Mouse (Mus musculus) kidney, postnatal 36 days (tissue): ENCODE measurements at regions not wholly inside any gene's neighbourhood (a gene's known extent, or its start where the extent isn't known, plus 50 kb on each side); places are given as distances from the start of the nearest gene placed in this dataset.
"Not testable (repeated sequence)": the region's sequence is repeated elsewhere in the genome, so short reads cannot be mapped to it uniquely, and the experiment has no call there.

ENCODE experiments used
- DNase-seq, 2 experiments: peaks; one replicate each; pipeline ENCODE4 v3.0.0; 2021 to 2022; ENCODE audit warnings: mixed read lengths in 2 of 2

DNA sequence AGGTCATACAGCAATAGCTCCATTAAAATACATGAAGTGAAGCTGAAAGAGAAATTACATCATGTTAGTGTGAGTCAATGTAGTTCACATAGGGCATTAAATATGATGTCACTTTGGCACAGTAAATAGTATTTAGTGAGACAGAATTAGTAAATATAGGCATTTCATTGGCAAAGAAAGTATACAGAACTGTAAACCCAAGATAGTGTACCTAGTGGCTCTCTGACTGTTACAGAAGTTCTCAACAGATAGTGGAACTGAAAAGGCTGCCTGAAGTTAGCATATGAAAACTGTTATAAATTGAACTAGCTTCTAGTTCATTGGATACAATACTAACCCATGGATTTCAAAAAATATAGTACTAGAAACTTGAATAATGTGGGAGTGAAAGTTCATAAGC lies 1642.1 kb upstream of the Cdh6 start:
- no peak for DNase-seq

DNA sequence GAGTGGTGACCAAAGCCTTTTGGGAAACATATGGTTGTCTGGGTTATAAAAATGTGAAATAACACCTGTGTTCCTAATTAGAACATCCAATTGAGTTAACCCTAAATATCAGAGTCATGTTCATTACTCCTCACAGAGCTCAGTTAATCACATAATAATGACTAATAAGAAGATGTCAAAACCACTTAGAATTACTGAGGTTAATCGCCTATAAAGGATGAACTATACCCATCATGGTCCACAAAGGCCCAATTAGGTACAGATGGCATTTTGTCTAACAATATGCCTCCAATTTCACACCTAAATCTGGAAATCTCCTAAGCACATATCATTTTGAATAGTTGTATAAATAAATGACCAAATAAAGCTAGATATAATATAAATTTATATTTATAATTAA lies 1633.4 kb upstream of the Cdh6 start:
- no peak for DNase-seq

DNA sequence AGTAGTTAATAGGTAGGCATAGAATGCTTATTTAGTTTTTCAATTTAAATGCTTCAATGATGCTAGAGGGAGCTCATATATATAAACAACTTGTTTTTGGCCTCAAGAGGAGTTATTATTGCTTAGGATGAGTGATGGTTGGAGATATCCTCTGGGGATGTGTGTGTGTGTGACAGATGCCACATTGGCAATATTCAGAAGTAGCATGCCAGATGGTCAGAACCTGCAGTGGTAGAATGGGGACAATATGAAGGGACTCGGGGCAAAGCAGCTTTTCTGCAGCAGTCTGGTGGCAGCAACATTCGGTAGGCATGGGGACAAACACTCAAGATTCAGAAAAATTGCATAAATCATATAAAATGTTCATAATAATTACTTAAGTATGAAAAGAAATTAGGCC lies 1621.7 kb upstream of the Cdh6 start:
- no peak for DNase-seq

DNA sequence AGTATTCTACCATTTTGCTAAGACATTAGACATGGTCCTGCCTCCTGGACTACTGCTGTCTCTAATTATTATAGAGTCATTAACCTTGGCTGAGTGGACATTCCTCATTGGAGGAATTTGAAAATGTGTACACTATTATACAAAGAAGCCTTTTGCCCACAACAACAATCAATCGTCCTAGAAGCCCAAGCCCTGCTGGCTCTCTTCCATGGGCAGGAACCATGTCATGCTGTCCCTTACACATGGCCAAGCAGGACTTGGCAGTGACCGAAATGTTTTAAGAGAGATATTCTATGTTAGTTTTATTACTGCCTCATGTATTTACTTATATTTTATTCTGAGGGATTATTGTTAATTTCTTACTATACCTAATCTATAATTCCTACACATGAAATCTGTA lies 1607.3 kb upstream of the Cdh6 start:
- no peak for DNase-seq

DNA sequence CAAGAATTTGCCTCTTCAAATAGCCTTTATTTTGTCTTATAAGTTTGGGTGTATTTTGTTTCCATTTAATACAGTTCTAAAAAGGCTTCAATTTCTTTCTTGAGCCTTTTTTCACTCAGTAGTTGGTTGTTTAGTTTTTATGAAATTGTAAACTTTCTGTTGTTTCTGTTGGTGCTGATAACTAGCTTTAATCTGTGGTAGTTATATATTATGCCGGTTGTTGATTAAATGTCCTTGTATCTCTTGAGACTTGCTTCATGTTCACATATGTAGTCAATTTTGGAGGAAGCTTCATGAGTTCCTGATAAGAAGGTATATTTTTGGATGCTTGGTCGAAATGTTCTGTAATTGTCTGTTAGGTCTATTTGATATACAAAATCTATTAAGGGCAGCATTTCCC lies 1568.3 kb upstream of the Cdh6 start:
- no peak for DNase-seq

DNA sequence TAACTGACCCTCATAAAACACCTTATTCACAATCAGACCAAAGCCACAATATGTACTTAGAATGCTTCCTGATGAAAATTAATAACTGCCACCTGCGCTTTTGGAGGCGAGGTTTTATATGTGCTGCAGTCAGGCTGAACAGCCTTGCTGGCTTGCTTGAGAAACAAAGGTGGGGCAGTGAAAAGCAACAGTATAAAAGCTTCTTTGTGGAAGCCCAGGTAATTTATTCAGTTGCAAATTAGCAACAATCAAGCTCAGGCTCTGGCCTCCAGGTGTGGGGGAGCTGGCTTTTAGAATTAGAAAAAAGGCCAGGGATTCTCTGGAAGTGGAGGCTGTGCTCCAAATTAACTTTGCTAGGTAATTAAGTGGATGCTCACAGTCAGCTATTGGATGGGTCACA lies 1524.5 kb upstream of the Cdh6 start:
- not testable (repeated sequence) for DNase-seq

DNA sequence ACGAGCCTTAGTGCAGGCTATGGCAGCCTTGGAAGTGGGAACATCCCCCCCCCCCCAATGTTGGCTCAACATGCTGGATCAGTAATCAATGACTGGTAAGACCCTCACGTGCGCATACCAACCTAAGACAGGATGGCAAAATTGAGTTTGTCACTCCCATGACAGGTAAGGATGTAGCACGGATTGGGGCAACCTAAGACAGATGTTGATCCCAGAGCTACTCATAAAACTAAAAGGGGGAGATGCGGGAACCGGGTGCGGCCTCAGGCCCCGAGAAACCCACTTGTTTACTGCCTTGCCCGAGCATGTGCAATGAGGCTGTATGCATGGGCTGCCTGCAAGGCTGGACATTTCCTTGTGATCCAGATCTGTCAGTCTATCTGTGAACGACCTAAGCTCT lies 1523.0 kb upstream of the Cdh6 start:
- DNase-seq, result no peak

DNA sequence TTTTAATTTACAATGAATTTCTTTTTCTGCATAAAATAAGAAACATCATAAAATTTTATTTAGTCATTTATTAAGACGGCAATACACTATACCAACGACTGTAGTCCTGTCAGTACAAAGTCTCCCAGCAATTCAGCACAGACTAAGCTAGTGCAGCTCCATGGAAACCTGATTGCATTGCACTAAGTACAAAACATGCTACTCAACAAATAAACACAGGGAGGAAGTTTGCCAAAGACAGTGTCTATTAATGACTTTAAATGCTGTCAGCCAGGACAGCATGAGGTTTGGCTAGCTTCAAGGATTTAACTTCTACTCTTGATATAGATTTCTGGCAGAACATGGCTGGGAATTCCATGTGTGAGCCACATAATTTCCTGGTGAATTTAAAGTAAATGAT lies 1515.7 kb upstream of the Cdh6 start:
- no peak for DNase-seq

DNA sequence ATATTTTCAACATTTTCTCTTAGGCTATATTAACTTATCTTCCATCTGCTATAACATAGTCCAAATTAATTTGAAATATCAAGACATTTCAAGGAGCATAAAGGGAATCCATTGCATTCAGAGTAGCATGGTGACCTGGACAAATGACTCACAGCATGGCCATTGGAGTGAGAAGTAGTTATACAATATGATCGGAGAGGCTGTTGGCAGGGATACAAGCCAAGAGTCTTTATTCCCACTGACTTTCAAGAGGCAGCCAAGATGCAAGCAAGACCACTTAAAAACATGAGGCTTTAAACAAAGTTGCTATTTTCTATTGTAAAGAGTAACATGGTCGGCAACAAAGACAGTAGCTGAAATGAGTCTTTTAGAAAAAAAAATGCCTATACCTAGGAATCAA lies 1468.8 kb upstream of the Cdh6 start:
- DNase-seq, result no peak

DNA sequence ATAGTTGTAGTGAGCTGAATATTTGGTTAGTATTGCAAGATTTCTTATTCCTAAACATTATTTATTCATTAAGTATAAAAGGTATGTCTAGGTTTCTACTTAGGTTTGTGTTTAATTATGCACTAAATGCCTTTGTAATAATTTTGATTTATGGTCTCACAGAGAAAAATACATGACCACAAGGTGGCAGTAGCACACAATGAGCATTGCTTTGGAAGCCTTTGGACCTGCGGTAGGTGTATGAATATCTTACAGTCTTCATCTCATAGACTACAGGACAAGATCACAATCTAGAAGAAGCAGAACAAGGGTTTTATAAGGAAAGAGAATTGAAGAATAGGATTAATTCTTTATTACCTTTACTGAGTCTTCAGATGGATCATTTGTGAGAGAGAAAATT lies 1455.0 kb upstream of the Cdh6 start:
- DNase-seq, result peak in 1 of 2 experiments; percentile 16

DNA sequence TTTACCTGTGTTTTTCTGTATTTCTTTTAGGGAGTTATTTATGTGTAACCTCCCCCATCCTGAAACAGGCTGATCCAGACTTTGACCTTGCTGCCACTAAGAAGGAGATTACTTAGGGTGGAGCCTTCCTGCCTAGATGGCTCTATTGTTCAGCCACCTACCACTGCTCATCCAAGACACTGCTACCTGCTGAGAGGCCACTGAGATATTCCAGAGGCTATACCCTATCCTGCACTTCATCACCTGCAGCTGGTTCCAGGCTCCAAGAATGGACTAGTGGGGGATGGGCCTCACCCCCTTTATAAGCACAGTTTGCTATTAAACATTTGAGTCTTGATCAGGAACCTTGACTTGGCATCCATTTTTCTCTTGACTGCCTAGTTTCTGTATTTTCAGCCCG lies 1433.2 kb upstream of the Cdh6 start:
- no peak for DNase-seq
